Mouse (Mus musculus): ENCODE data around the gene Polr2i. TPM values are rescaled to one million over a fixed set of nuclear protein-coding genes. Genes with fewer than 3 reads are reported as not detected.

The Polr2i gene
- 286 TPM in 2 replicates for polyA plus RNA-seq (2012; rRNA removed)

DNA sequence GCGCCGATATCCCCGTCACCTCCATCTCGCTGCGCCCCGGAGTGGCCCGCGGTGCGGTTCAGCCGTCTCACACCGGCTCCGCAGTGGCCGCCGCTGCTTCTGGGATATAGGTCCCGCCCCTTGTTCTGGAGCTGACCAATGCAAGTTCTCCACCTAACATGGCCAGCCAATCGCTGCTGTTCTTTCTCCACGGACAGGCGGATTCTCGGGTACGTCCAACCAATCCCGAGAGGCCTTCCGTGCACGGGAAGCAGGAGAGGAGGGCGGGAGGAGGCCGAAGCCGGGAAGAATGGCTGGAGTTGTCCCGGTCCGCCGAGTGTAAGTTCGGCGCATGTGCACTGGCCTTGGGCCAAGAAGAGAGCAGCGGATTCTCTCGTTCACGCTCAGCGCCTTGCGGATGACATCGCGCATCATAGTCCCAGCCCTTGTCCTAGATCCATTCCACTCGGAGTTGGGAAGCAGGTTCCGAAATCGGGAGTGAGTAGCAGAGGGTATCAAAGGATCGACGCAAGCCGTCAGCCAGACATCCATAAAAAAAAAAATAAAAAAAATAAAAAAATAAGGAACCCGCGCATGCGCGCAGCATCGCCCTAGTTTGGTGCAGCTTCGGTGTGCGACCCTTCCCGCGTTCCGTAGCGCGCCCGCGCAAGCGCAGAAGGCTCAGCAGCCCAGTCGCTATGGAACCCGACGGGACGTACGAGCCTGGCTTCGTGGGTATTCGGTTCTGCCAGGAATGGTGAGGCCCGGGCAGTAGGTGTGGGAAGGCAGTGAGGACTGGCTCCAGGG, at the start of gene Polr2i, which contains the start of gene Tbcb:
Gene Polr2i, plus strand, starts transcription at position 280 of the 786 bp plus-strand sequence.
Gene Tbcb, minus strand, starts transcription at position 604 of the 786 bp plus-strand sequence.

DNA sequence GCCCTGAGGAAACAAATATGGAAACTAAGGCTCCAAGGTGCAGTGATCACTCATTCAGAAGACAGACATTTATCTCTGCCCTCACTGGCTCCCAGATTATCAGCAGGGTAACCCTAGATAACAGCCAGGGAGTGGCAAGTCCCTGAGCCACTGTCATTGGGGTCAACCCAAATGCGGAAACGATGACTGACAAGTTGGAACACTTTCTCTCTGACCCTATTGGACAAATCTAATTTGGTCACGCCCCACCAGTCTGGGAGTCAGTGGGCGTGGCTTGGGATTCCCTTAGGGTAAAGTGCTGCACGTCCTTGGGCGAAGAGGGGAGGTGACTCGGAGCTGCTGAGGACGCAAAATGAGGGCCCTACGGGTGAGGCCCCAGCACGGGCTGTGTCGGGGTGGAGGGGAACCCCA, 47.9 kb upstream of the Polr2i start, which contains the start of gene Cox7a1:
Gene Cox7a1, plus strand, starts transcription at position 266 of the 411 bp plus-strand sequence.

DNA sequence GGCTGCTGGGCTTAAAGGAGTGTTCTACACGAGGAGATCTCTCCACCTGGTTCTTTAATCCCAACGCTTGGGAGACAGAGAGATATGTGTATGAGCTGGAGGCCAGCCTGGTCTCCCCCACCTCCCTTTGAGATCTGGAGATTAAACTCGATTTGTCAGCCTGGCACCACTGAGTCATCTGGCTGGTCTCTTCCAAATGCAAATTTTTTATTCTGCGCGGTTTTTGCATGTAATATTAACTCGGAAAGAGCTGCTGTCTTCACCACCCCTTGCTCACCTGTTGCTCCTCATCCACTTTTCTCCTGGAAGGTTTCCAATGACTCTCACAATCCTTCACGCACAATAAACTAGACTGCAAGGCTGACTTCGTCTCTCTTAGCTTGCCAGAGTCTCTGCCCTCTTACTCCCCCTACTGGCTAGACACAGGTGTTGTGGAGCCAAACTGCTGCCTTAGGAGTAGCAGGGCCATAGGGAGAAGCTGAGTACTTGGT, 33.2 kb upstream of the Polr2i start, which contains the start of gene Capns1:
Gene Capns1, minus strand, starts transcription at position 331 of the 491 bp plus-strand sequence.

DNA sequence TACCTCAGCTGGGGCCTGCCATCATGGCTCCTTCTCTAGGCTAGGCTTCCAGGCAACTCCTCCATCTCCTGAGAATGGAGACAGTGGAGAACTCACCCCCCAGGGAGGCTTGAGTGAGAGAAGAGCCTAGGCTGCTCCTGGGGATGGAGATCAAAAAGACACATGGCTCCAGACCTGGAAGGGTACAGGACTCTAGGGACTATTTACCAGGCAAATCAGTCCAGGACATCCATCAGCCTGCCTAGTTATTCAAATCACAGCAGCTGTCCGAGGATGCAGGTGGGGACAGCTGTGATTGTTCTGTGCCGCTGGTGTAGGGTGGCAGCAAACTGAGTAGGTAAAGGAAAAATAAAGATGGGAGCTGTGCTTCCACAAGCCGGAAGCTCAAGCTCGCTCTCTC, 3.9 kb downstream of the Polr2i start, which contains the start of gene Ovol3:
Gene Ovol3, minus strand, starts transcription at position 101 of the 400 bp plus-strand sequence.

DNA sequence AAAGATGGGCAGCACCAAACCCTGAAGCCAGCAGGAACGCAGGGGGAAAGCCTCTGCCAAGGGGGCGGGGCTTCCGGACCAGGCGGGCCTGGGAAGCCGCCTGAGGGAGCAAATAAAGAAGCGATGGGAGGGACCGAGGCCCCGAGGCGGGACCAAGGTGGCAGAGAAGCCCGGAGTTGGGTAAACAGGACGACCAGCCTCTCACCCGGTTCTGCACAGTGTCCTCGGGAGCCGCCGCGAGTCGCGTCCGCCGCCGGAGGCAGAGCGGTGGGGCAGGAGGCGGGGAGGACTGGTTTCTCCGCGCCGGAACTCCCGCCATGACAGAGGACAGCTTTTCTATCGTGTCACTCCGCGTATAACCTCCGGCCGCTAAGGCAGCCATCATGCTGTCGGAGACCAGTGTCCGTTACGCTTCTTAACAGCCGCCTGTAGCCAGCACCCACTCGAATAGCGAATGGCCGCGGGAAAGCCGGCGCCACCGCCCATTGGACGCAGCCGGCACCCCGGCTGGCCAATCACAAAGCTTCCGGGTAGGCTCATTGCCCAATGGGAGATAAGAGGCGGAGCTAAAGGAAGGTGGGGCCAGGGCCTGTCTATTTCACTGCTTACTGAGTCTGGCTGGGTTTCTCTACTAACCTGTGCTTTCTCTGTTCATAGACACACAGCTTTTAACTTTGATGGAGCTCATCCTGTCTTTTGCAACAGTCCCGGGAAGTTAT, 48.4 kb downstream of the Polr2i start, which contains the start of the genes Thap8 and Wdr62:
Gene Thap8, plus strand, starts transcription at position 144 of the 719 bp plus-strand sequence.
Gene Wdr62, minus strand, starts transcription at position 469 of the 719 bp plus-strand sequence.

Other genes starting within 250 kb of the Polr2i start
- 4.2 and 5.2 TPM in 2 replicates for gene Zfp568, start 248.0 kb upstream of the Polr2i start, polyA plus RNA-seq (2012; rRNA removed)
- gene Zfp14, start 180.6 kb upstream of the Polr2i start, polyA plus RNA-seq (2012; rRNA removed), result 13.6 and 14.4 TPM in 2 replicates
- gene Zfp82, start 159.0 kb upstream of the Polr2i start, polyA plus RNA-seq (2012; rRNA removed), result 5.2 and 5.8 TPM in 2 replicates
- 0.21 and 0.54 TPM in 2 replicates for gene Gm26920, start 141.5 kb upstream of the Polr2i start, polyA plus RNA-seq (2012; rRNA removed)
- 11.0 and 11.6 TPM in 2 replicates for gene Zfp566, start 141.4 kb upstream of the Polr2i start, polyA plus RNA-seq (2012; rRNA removed)
- gene Zfp260, start 137.2 kb upstream of the Polr2i start, polyA plus RNA-seq (2012; rRNA removed), result 41.1 and 42.5 TPM in 2 replicates
- gene Zfp382, start 110.0 kb upstream of the Polr2i start, polyA plus RNA-seq (2012; rRNA removed), result 11.5 and 11.7 TPM in 2 replicates
- gene Zfp146, start 62.2 kb upstream of the Polr2i start, polyA plus RNA-seq (2012; rRNA removed), result 66.7 and 71.2 TPM in 2 replicates
- 2.9 and 6.4 TPM in 2 replicates for gene Cox7a1, start 47.8 kb upstream of the Polr2i start, polyA plus RNA-seq (2012; rRNA removed)
- gene Capns1, start 33.1 kb upstream of the Polr2i start, polyA plus RNA-seq (2012; rRNA removed), result 238 and 244 TPM in 2 replicates
- 204 and 220 TPM in 2 replicates for gene Tbcb, start 324 bp downstream of the Polr2i start, polyA plus RNA-seq (2012; rRNA removed)
- 0.08 and 0.16 TPM in 2 replicates for gene Ovol3, start 3.8 kb downstream of the Polr2i start, polyA plus RNA-seq (2012; rRNA removed)
- 0.16 and 0.28 TPM in 2 replicates for gene Thap8, start 48.1 kb downstream of the Polr2i start, polyA plus RNA-seq (2012; rRNA removed)
- gene Wdr62, start 48.5 kb downstream of the Polr2i start, polyA plus RNA-seq (2012; rRNA removed), result 8.5 and 9.6 TPM in 2 replicates
- gene Clip3, start 59.8 kb downstream of the Polr2i start, polyA plus RNA-seq (2012; rRNA removed), result 222 and 254 TPM in 2 replicates
- 121 TPM in 2 replicates for gene Alkbh6, start 76.8 kb downstream of the Polr2i start, polyA plus RNA-seq (2012; rRNA removed)
- 21.0 and 25.5 TPM in 2 replicates for gene Syne4, start 82.9 kb downstream of the Polr2i start, polyA plus RNA-seq (2012; rRNA removed)
- gene E130208F15Rik, start 89.8 kb downstream of the Polr2i start, polyA plus RNA-seq (2012; rRNA removed), result 0.36 and 0.45 TPM in 2 replicates
- gene Sdhaf1, start 91.9 kb downstream of the Polr2i start, polyA plus RNA-seq (2012; rRNA removed), result 15.9 and 17.6 TPM in 2 replicates
- 21.8 and 27.0 TPM in 2 replicates for gene Lrfn3, start 130.8 kb downstream of the Polr2i start, polyA plus RNA-seq (2012; rRNA removed)
- 20.3 and 25.9 TPM in 2 replicates for gene Tyrobp, start 181.8 kb downstream of the Polr2i start, polyA plus RNA-seq (2012; rRNA removed)
- gene Hcst, start 187.9 kb downstream of the Polr2i start, polyA plus RNA-seq (2012; rRNA removed), result 0.96 TPM in 1 of 2 replicates, not detected in the other
- gene Nfkbid, start 189.8 kb downstream of the Polr2i start, polyA plus RNA-seq (2012; rRNA removed), result 3.8 and 3.9 TPM in 2 replicates
- gene Aplp1, start 213.6 kb downstream of the Polr2i start, polyA plus RNA-seq (2012; rRNA removed), result 647 and 667 TPM in 2 replicates
- gene Kirrel2, start 225.7 kb downstream of the Polr2i start, polyA plus RNA-seq (2012; rRNA removed), result 0.17 and 0.40 TPM in 2 replicates
- 0.18 and 0.56 TPM in 2 replicates for gene Nphs1, start 226.4 kb downstream of the Polr2i start, polyA plus RNA-seq (2012; rRNA removed)

All from central nervous system, embryonic 18 days (tissue).